Mouse (Mus musculus) liver, embryonic 13.5 days (tissue): ENCODE data around the gene Trim40. TPM values are rescaled to one million over a fixed set of nuclear protein-coding genes. Genes with fewer than 3 reads are reported as not detected.
A peak's percentile ranks its signal among the peaks of the same experiment; 100 is the strongest.

Source experiments
- ATAC-seq: fragments of 200-750 bp; cut with Nextera tagmentation; 2 replicates; pipeline ENCODE4 v1.8.0; 2017; ENCODE audit warnings: low read depth, mild to moderate bottlenecking, moderate number of reproducible peaks, moderate library complexity
- DNase-seq: peaks from one replicate; pipeline ENCODE4 v3.0.0; 2022
- H3K27ac ChIP-seq: fragments of 300-500 bp; sonication (generic); 2 replicates; pipeline ENCODE4 v1.5.1; 2015; ENCODE audit warnings: moderate library complexity, mild to moderate bottlenecking, inconsistent platforms
- H3K27me3 ChIP-seq: fragments of 300-500 bp; sonication (generic); 2 replicates; pipeline ENCODE4 v1.6.1; 2015; ENCODE audit warnings: mild to moderate bottlenecking, inconsistent platforms
- H3K36me3 ChIP-seq: fragments of 300-500 bp; sonication (generic); 2 replicates; pipeline ENCODE4 v1.6.1; 2015; ENCODE audit warnings: mild to moderate bottlenecking, inconsistent platforms
- H3K4me1 ChIP-seq: fragments of 300-500 bp; sonication (generic); replicated peaks from 2 replicates; pipeline ENCODE4 v1.6.1; 2015; ENCODE audit warnings: inconsistent platforms
- H3K4me2 ChIP-seq: fragments of 300-500 bp; sonication (generic); 2 replicates; pipeline ENCODE4 v1.6.1; 2015; ENCODE audit warnings: inconsistent platforms, mild to moderate bottlenecking, moderate library complexity
- H3K4me3 ChIP-seq: fragments of 300-500 bp; sonication (generic); replicated peaks from 2 replicates; pipeline ENCODE4 v1.5.1; 2015; ENCODE audit warnings: mild to moderate bottlenecking, inconsistent platforms
- H3K9ac ChIP-seq: fragments of 300-500 bp; sonication (generic); 2 replicates; pipeline ENCODE4 v1.6.1; 2015; ENCODE audit warnings: mild to moderate bottlenecking, inconsistent platforms
- H3K9me3 ChIP-seq: fragments of 300-500 bp; sonication (generic); replicated peaks from 2 replicates; pipeline ENCODE4 v1.6.1; 2016; ENCODE audit warnings: inconsistent platforms
- WGBS: fragments of 180-500 bp; shearing (Covaris S2); methylation state at CpG from one replicate; pipeline ENCODE4 v1.1.7; 2015; ENCODE audit not compliant: insufficient replicate concordance; 5-methylcytosine and 5-hydroxymethylcytosine counted together
- polyA plus RNA-seq: library from polyadenylated mRNA; unstranded; fragments of >200 nt; fragmentation: Nextera tagmentation; extraction: Ambion mirVana; gene quantifications from 2 replicates; pipeline ENCODE4 v1.2.1, GENCODE M21; 2015

Trim40 gene
- polyA plus RNA-seq, 1 experiment from 2014 or later: not detected

DNA sequence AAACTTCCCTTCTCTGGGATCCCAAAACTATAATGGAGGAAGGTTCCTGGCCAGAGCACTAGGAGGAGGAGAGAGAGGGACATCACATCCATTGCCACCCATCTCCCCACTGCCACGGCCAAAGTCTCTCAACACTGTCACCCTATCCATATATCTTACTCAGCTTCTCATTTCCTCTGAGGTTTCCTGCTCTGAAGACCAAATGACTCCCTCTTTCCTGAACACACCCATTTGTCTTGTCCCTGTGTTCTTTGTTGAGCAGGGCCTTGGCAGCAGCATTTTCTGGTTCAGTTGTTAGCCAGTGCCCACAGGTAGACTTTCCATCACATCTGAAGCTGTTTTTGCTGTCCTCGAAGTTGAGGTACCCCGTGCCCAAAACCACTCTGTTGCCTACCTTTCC lies 31.7 kb downstream of the Trim40 start:
- H3K9me3 ChIP-seq: no peaks in the 10 kb centered on the region
- peaks cover 33% of the 10 kb centered on the region for H3K36me3 ChIP-seq
- H3K9ac ChIP-seq: no peak overlapping the region
- no peaks in the 10 kb centered on the region for H3K4me1 ChIP-seq
- no peak overlapping the region for H3K27ac ChIP-seq
- ATAC-seq: no peak
- 40% methylated on average over 3 of the region's 3 CpGs for WGBS
- no peak overlapping the region for H3K4me2 ChIP-seq
- no peak overlapping the region for H3K4me3 ChIP-seq
- H3K27me3 ChIP-seq: peaks cover 26% of the 10 kb centered on the region
- no peak for DNase-seq

DNA sequence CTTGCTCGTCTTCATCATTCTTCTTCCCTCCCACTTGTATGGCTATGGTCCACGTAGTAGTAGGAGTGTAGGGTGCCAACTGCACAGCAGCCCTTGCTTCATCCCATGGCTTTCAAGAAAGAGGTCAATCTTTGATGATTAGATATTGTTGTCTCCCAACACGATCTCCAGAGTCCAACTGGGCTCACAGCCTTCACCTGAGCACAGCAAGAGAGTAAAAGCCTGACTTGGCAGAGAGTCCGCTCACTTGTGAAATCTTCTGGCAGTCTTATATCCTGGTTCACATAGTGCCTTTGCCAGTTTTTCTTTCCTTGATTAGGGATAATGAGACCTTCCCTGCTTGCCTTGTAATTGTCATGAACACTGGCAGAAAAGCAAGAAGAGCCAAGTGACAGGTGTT lies 33.7 kb downstream of the Trim40 start:
- Histone ChIP-seq H3K9me3 (no peaks in the 10 kb centered on the region), H3K4me3 (no peak overlapping the region), H3K4me1 (peaks cover 5% of the 10 kb centered on the region; the same call in 1 of the 2 replicates), H3K4me2 (no peak overlapping the region), H3K27ac (no peak overlapping the region), H3K36me3 (peaks cover 42% of the 10 kb centered on the region), H3K27me3 (peaks cover 8% of the 10 kb centered on the region), H3K9ac (no peak overlapping the region)
- 81% methylated on average over 4 of the region's 4 CpGs for WGBS
- ATAC-seq (no peak), DNase-seq (no peak)

DNA sequence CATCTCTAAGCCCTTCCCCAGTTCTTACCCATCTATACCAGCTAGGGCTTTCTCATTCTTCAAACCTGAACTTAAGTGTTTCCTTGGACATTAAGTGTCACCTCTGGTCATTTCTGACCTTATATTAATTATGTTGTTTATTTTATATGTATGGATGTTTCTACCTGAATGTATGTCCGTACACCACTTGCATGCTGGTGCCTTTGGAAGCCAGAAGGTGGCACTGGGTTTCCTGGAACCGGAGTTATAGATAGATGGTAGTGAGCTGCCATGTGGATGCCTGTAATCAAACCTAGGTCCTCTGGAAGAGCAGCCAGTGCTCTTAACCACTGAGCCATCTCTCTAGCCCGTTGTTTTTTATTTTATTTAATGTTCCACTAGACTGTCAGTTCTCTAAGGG lies 34.4 kb downstream of the Trim40 start:
- Histone ChIP-seq H3K9me3 (no peaks in the 10 kb centered on the region), H3K4me2 (no peak overlapping the region), H3K4me1 (peaks cover 7% of the 10 kb centered on the region; the same call in 1 of the 2 replicates), H3K36me3 (peaks cover 42% of the 10 kb centered on the region), H3K4me3 (no peak overlapping the region), H3K27me3 (peaks cover under 1% of the 10 kb centered on the region; the same call in 1 of the 2 replicates), H3K27ac (no peak overlapping the region), H3K9ac (no peak overlapping the region)
- no peak for DNase-seq
- WGBS: 74% methylated on average over 3 of the region's 3 CpGs
- peak; percentile 48 for ATAC-seq

DNA sequence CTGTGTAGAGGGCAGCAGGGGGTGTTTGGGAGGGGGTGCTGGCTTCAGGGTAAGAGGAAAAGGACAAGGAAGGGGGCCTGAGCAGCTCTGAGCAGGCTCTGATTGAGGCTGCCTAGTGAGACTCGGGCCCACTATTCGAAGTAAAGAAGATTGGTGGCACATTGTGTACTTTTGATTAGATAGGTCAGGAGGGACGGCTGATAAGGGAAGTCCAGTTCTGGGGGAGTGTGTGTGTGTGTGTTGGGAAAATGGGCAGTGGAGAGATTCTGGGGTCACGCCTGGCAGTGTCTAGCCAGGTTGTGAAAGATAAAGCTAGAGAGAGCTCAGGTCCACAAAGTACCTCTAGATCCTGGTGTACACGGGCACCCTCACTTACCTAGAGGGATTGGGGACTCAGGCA lies 38.3 kb downstream of the Trim40 start:
- Histone ChIP-seq H3K27ac (no peak overlapping the region), H3K9me3 (no peaks in the 10 kb centered on the region), H3K27me3 (no peaks in the 10 kb centered on the region), H3K4me3 (no peak overlapping the region), H3K9ac (no peak overlapping the region), H3K4me2 (no peak overlapping the region), H3K4me1 (peaks cover 9% of the 10 kb centered on the region; the same call in 1 of the 2 replicates), H3K36me3 (peaks cover 25% of the 10 kb centered on the region)
- no peak for DNase-seq
- WGBS: 27% methylated on average over 5 of the region's 5 CpGs
- no peak for ATAC-seq

DNA sequence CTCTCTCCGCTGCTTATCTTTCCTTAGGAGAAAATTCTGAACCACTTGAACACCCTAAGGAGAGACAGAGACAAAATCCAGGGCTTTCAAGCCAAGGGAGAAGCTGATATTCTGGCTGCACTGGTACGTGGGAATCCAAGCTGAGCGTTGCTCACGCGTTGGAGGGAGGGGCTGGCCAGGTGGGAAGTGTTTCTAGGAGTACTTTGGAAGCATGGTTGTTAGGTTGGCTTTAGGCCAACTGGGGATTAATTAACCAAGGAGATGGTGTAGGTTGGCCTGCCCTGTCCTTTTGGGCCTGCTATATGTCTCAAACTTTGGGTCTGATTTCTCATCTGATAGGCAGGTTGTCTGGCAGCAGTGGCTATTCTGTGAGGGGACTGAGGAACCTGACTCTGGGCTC lies 38.7 kb downstream of the Trim40 start:
- DNase-seq (no peak), ATAC-seq (no peak)
- Histone ChIP-seq H3K4me3 (no peak overlapping the region), H3K27me3 (no peaks in the 10 kb centered on the region), H3K4me1 (peaks cover 14% of the 10 kb centered on the region), H3K9me3 (no peaks in the 10 kb centered on the region), H3K27ac (no peak overlapping the region), H3K36me3 (peaks cover 21% of the 10 kb centered on the region), H3K4me2 (no peak overlapping the region), H3K9ac (no peak overlapping the region)
- 82% methylated on average over 5 of the region's 5 CpGs for WGBS

DNA sequence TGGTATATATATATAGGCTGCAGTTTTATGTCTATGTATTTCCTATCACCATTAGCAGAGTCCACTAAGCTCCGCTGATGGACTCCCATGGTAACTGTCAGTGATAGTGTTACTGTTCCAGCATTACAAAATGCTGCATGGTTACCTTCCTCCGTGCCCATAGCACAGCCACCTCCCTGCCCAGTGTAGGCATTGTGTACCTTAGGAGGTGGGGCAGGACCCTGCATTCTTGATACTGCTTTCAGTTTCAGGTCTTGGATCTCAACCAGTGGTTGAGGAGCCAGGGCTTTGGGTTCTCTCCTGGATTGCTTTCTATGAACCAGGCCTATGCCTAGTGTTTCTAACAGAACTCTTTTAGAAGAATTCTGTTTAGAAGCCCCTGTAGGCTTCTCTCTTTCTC lies 39.9 kb downstream of the Trim40 start:
- WGBS: 85% methylated on average over 2 of the region's 2 CpGs

DNA sequence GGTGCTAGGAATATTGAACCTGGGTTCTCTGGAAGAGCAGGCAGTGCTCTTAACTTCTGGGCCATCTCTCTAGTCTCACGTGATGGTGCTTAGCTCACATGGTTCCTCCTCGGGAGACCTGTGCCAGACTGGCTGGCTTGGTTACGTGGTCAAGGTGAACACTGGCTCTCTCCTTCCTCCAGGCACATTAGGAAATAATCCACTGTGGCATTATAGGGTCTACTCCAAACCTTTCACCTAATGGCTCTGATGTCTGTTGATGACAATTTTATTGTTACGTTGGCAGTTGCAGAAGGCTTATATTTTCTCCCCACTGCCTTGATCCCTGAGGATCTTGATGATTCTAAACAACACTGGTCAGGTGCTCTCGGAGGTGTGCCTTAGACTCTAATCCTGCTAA lies 41.0 kb downstream of the Trim40 start:
- Histone ChIP-seq H3K9ac (no peak overlapping the region), H3K4me3 (no peak overlapping the region), H3K4me1 (peaks cover 37% of the 10 kb centered on the region), H3K36me3 (peaks cover 9% of the 10 kb centered on the region), H3K4me2 (no peak overlapping the region), H3K27me3 (no peaks in the 10 kb centered on the region), H3K9me3 (no peaks in the 10 kb centered on the region), H3K27ac (no peak overlapping the region)
- 59% methylated on average over 5 of the region's 5 CpGs for WGBS
- ATAC-seq (no peak), DNase-seq (no peak)

More for the DNA sequence above, 39.9 kb downstream of the Trim40 start:
- H3K27me3 ChIP-seq: no peaks in the 10 kb centered on the region
- peaks cover 14% of the 10 kb centered on the region for H3K36me3 ChIP-seq
- DNase-seq (no peak), ATAC-seq (no peak)
- no peak overlapping the region for H3K9ac ChIP-seq
- H3K27ac ChIP-seq: no peak overlapping the region
- peaks cover 26% of the 10 kb centered on the region for H3K4me1 ChIP-seq
- no peak overlapping the region for H3K4me2 ChIP-seq
- H3K4me3 ChIP-seq: no peak overlapping the region
- H3K9me3 ChIP-seq: no peaks in the 10 kb centered on the region

DNA sequence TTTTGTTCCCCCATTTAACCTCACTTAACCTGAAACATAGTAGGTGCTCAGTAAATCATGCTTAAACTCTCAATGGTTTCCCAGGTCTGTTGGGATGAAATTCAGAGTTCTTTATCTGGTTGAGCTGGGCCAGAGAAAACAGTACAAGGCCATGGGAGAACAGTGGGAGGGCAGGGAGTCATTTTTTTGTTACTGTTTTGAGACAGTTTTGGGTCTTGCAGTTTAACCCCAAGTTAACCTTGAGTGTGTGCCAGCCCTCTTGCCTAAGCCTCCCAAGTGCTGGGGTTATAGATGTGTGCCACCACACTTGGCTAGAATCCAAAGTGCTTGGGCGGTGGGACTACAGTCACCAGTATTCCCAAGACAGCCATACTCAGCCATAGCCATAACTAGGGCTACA lies 45.2 kb downstream of the Trim40 start:
- H3K27me3 ChIP-seq: 0 out of 2 replicates have a peak, but pooled peaks cover 3% of the 10 kb centered on the region
- no peak overlapping the region for H3K4me3 ChIP-seq
- H3K9me3 ChIP-seq: no peaks in the 10 kb centered on the region
- H3K9ac ChIP-seq: no peak overlapping the region
- H3K4me2 ChIP-seq: no peak overlapping the region
- H3K36me3 ChIP-seq: no peaks in the 10 kb centered on the region
- ATAC-seq: no peak
- WGBS: 74% methylated on average over 1 of the region's 1 CpGs
- no peak for DNase-seq
- peaks cover 61% of the 10 kb centered on the region for H3K4me1 ChIP-seq
- 0 out of 2 replicates have a peak overlapping the region, but pooled peaks have one; percentile 41 for H3K27ac ChIP-seq

DNA sequence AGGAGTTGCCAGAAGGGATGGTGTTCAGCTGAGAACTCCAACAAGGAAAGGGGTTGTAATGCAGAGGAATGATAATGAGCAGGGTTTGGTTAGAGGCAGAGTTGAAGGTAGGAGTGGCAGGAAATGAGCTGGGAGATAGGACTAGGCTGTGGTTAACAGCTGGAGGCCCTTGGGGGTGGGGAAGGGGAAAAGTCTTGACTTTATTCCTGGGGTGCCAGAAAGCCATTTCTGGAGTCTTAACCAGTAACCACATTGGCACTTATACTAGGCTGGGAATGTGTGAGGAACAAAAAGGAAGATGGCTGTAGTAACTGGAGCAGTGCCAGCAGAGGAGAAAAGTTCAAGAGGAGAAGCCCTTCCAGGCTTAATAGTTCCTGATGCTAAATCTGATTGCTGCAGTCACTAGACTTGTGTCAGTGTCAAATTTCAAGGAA lies 45.6 kb downstream of the Trim40 start:
- Histone ChIP-seq H3K9me3 (no peaks in the 10 kb centered on the region), H3K36me3 (no peaks in the 10 kb centered on the region), H3K27me3 (0 out of 2 replicates have a peak, but pooled peaks cover 3% of the 10 kb centered on the region), H3K27ac (no peak overlapping the region), H3K9ac (0 out of 2 replicates have a peak overlapping the region, but pooled peaks have one; percentile 36), H3K4me2 (peak overlapping the region; percentile 43), H3K4me3 (no peak overlapping the region), H3K4me1 (peaks cover 64% of the 10 kb centered on the region)
- peak; percentile 87 for ATAC-seq
- no peak for DNase-seq

DNA sequence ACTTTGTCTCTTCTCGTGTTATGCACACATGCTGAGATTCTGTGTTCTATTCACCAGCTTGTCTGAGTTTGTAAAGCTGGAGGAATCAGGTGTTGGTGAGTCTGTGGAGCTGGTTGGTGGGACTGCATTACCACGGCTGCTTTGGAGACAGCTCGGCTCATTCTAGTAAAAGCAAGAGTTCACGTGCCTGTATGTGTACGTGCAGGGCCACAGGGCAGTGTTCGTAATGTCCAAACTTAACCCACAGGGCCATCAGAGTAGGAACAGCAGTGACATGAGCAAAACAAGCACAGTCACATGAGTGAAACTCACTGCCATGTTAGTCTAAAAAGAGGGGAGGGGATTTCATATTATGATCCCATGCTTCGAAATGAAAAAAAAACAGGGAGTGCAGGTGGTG lies 46.2 kb downstream of the Trim40 start:
- no peak overlapping the region for H3K4me3 ChIP-seq
- peaks cover 70% of the 10 kb centered on the region for H3K4me1 ChIP-seq
- H3K4me2 ChIP-seq: peak overlapping the region; percentile 43
- 0 out of 2 replicates have a peak, but pooled peaks cover 8% of the 10 kb centered on the region for H3K27me3 ChIP-seq
- peak; percentile 22; the same call in 1 of the 2 replicates for ATAC-seq
- no peaks in the 10 kb centered on the region for H3K9me3 ChIP-seq
- 0 out of 2 replicates have a peak overlapping the region, but pooled peaks have one; percentile 24 for H3K9ac ChIP-seq
- DNase-seq: no peak
- WGBS: 50% methylated on average over 7 of the region's 7 CpGs
- H3K27ac ChIP-seq: peak overlapping the region; percentile 11; the same call in 1 of the 2 replicates
- no peaks in the 10 kb centered on the region for H3K36me3 ChIP-seq

DNA sequence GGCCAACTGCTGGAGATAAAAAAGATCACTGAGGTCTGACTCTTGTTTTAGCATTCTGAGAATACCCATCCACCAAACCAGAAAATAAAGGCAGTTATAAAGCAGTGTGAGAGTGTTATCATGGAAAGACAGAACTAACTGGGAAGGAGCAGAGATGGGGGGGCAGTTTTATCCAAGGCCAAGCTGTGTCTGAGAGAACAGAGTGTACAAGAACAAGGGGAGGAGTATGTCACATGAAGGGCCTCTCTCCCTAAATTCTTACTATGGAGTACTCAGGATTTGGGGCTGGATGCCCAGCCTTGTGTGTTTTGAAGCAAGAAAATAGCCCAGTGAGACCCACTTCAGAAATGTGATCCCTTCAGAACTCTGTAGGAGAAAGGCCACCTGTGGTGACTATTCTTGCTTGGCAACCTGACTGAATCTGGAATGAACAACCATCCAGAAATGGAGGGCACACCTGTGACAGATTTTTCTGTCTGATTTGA lies 48.9 kb downstream of the Trim40 start:
- H3K27ac ChIP-seq: no peak overlapping the region
- H3K9ac ChIP-seq: no peak overlapping the region
- no peaks in the 10 kb centered on the region for H3K9me3 ChIP-seq
- no peak for ATAC-seq
- H3K27me3 ChIP-seq: 0 out of 2 replicates have a peak, but pooled peaks cover 12% of the 10 kb centered on the region
- no peak for DNase-seq
- H3K4me1 ChIP-seq: peaks cover 82% of the 10 kb centered on the region
- H3K4me2 ChIP-seq: no peak overlapping the region
- H3K4me3 ChIP-seq: no peak overlapping the region
- H3K36me3 ChIP-seq: no peaks in the 10 kb centered on the region

DNA sequence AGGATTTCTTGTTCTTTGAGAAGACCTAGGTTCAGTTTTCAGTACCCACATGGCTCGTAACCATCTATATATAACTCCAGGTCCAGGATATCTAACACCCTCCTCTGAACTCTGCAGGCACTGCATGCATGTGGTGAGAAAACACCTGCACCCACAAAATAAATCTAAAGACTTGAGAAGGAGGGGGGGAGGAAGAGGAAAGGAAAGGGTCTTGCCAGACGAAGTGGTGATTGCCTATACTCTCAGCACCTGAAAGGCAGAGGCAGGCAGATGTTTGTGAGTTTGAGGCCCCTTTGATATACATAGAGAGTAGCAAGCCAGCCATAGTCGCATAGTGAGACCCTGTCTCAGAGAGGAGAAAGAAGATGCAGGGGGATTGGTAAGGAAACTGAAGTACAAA lies 50.0 kb downstream of the Trim40 start:
- H3K9me3 ChIP-seq: no peaks in the 10 kb centered on the region
- H3K27me3 ChIP-seq: 0 out of 2 replicates have a peak, but pooled peaks cover 12% of the 10 kb centered on the region
- H3K4me1 ChIP-seq: peaks cover 75% of the 10 kb centered on the region
- H3K27ac ChIP-seq: no peak overlapping the region
- no peaks in the 10 kb centered on the region for H3K36me3 ChIP-seq
- H3K9ac ChIP-seq: no peak overlapping the region
- DNase-seq: no peak
- 68% methylated on average over 3 of the region's 3 CpGs for WGBS
- H3K4me2 ChIP-seq: no peak overlapping the region
- no peak for ATAC-seq
- H3K4me3 ChIP-seq: no peak overlapping the region
